Mouse (Mus musculus): ENCODE data around the gene Gm21409. TPM values are rescaled to one million over a fixed set of nuclear protein-coding genes. Genes with fewer than 3 reads are reported as not detected.
"Not testable (repeated sequence)": the region's sequence is repeated elsewhere in the genome, so short reads cannot be mapped to it uniquely, and the experiment has no call there.

The Gm21409 gene
- not detected in 2 replicates for polyA plus RNA-seq (2012; rRNA removed)

DNA sequence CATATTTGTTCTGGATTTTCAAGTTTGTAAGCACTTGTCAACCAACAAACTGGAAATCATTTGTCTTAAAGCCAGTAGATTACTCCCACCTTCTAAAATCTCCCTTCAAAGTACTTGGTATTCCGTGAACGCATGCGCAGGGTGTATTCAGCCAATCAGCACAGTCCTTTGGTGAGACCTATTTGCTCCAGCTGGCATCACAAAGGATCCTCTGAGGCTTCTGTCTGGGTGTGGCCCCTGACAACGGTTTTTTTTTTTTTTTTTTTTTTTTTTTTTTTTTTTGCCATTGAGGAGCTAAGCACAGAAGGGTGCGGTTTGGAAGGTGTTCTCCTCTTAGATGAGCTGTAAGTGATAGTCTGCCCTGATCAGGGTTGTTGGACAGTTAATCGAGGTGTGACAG is at the start of gene Gm21409:
Gene Gm21409, plus strand, starts transcription at position 301 of the 400 bp plus-strand sequence.
- H3K4me3 ChIP-seq (replicated peaks; ENCODE audit: extremely low read depth, low read depth, low read length); H3K4me1 ChIP-seq (ENCODE audit: control insufficient read depth, insufficient read depth, low read length); DNase-seq: not testable (repeated sequence)
- no CpG with 5 or more reads among the region's 6 CpGs for whole genome bisulfite sequencing

Other genes starting within 250 kb of the Gm21409 start
- not detected in 2 replicates for gene Gm21394, start 181.8 kb upstream of the Gm21409 start, polyA plus RNA-seq (2012; rRNA removed)

Measured in lung, adult 2 months (tissue).